Comparison of ENCODE assay signal across 8 mouse cellular contexts in genomic region chr11:32102976-32103375, GRCm38 (mm10).
DNase-seq lines count a peak whose midpoint lies in the region; ATAC-seq and TF ChIP-seq lines count a peak whose summit lies in the region.

No protein-coding gene starts in this region.

- no peak overlapping the region for H3K27ac ChIP-seq in kidney, embryonic 15.5 days
- no peak overlapping the region for H3K27ac ChIP-seq in kidney, adult 2 months (ENCODE audit: insufficient read depth, low read depth, low read length)
- H3K27ac ChIP-seq in intestine, embryonic 15.5 days: no peak overlapping the region

- no peak for ATAC-seq in kidney, embryonic 15.5 days (replicated peaks; ENCODE audit: low FRiP score)
- ATAC-seq in intestine, embryonic 15.5 days: peak; percentile 55

- no peak for TF ChIP-seq POLR2A in kidney, adult 2 months (IDR thresholded peaks at IDR 0.05; ENCODE audit: low read depth, low read length)

- 8% methylated on average over 12 of the region's 12 CpGs for WGBS in kidney, embryonic 15.5 days
- WGBS in kidney, adult 2 months: 44% methylated on average over 12 of the region's 12 CpGs
- 14% methylated on average over 12 of the region's 12 CpGs for WGBS in intestine, embryonic 15.5 days

- no peaks in the 10 kb centered on the region for H3K36me3 ChIP-seq in kidney, embryonic 15.5 days
- H3K36me3 ChIP-seq in kidney, adult 2 months (ENCODE audit: control insufficient read depth, insufficient read depth, low read length): no peaks in the 10 kb centered on the region
- no peaks in the 10 kb centered on the region for H3K36me3 ChIP-seq in intestine, embryonic 15.5 days

- no peak overlapping the region for H3K9ac ChIP-seq in kidney, embryonic 15.5 days
- no peak overlapping the region for H3K9ac ChIP-seq in intestine, embryonic 15.5 days

- H3K4me3 ChIP-seq in kidney, embryonic 15.5 days (replicated peaks): no peak overlapping the region
- H3K4me3 ChIP-seq in kidney, adult 2 months (ENCODE audit: insufficient read depth, low read depth, low read length): no peak overlapping the region
- no peak overlapping the region for H3K4me3 ChIP-seq in intestine, embryonic 15.5 days (replicated peaks)

- H3K4me2 ChIP-seq in kidney, embryonic 15.5 days: peak overlapping the region; percentile 37
- peak overlapping the region; percentile 41 for H3K4me2 ChIP-seq in intestine, embryonic 15.5 days (replicated peaks)

- DNase-seq in kidney, adult 2 months: no peak
- DNase-seq in embryo, embryonic 10.5 days (ENCODE audit: low spot score): peak; percentile 64
- DNase-seq in naive thymus-derived CD4-positive, alpha-beta T cell, adult 2 months (ENCODE audit: low read depth): peak; percentile 30
- no peak for DNase-seq in c-Kit-positive CD71-positive TER-119-positive erythroid progenitor cells, embryonic 14.5 days (ENCODE audit: low spot score)
- no peak for DNase-seq in adrenal gland, postnatal 4 days (ENCODE audit: low spot score in 2 of 2)
- no peak for DNase-seq in right cerebral cortex, postnatal 4 days

- peaks cover 26% of the 10 kb centered on the region for H3K4me1 ChIP-seq in kidney, embryonic 15.5 days
- no peaks in the 10 kb centered on the region for H3K4me1 ChIP-seq in kidney, adult 2 months (ENCODE audit: control insufficient read depth, insufficient read depth, low read length)
- H3K4me1 ChIP-seq in intestine, embryonic 15.5 days (replicated peaks): peaks cover 19% of the 10 kb centered on the region

- TF ChIP-seq CTCF in kidney, adult 2 months (conservative IDR thresholded peaks at IDR 0.05; ENCODE audit: insufficient read depth, insufficient read length, low read depth, low read length): no peak

- H3K9me3 ChIP-seq in kidney, embryonic 15.5 days (replicated peaks): no peaks in the 10 kb centered on the region
- no peaks in the 10 kb centered on the region for H3K9me3 ChIP-seq in intestine, embryonic 15.5 days

- no peaks in the 10 kb centered on the region for H3K27me3 ChIP-seq in kidney, embryonic 15.5 days
- no peaks in the 10 kb centered on the region for H3K27me3 ChIP-seq in kidney, adult 2 months (replicated peaks; ENCODE audit: control insufficient read depth, insufficient read depth, low read length)
- H3K27me3 ChIP-seq in intestine, embryonic 15.5 days (replicated peaks): no peaks in the 10 kb centered on the region

Comparison
In these comparisons a context has a peak if more than half of its experiments do, and no peak if none do; other contexts are left out.
1. DNase-seq: peak in embryo, embryonic 10.5 days (single experiment) and naive thymus-derived CD4-positive, alpha-beta T cell, adult 2 months (single experiment); none in kidney, adult 2 months (single experiment), c-Kit-positive CD71-positive TER-119-positive erythroid progenitor cells, embryonic 14.5 days (single experiment), adrenal gland, postnatal 4 days (0 of 2) and right cerebral cortex, postnatal 4 days (single experiment).